Mouse (Mus musculus): Measurements from ENCODE around the gene Olfr870. TPM values are rescaled to one million over a fixed set of nuclear protein-coding genes. Genes with fewer than 3 reads are reported as not detected.
"Not testable (repeated sequence)": the region's sequence is repeated elsewhere in the genome, so short reads cannot be mapped to it uniquely, and the experiment has no call there.

The Olfr870 gene
- polyA plus RNA-seq (2014; fragmentation: Nextera tagmentation; extraction: Ambion mirVana): not detected in 2 replicates

DNA sequence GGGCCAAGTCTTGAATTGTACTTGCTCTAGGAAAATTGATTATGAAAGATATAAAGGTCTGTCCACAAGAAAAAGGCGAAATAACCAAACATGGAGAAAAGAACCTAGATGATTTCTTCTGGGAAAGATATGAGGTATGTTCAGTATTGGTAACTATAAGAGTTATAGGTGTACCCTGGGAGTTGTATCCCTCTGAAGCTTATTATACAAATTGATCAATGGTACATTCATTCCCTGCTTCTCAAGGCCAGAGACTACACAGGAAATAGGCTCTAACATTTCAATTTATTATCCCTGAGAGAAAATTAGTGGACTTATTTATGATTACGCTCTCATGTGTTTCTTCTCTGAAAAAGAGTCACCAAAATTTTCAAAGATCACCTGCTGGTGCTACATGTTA, at the start of gene Olfr870:
Gene Olfr870, minus strand, starts transcription at position 101 of the 400 bp plus-strand sequence.
- H3K36me3 ChIP-seq (ENCODE audit: insufficient read depth): no peaks in the 10 kb centered on the region
- no peaks in the 10 kb centered on the region for H3K4me1 ChIP-seq (ENCODE audit: insufficient read depth)
- H3K4me3 ChIP-seq (ENCODE audit: low read depth, low read length): no peak within 1 kb of the TSS
- no peak within 1 kb of the TSS for H3K27ac ChIP-seq (ENCODE audit: low read depth)
- no peak within 1 kb of the TSS for H3K9ac ChIP-seq
- no peak for TF ChIP-seq CTCF (IDR thresholded peaks at IDR 0.05; ENCODE audit: low read depth)
- ATAC-seq (ENCODE audit: insufficient read depth): no peak
- H3K9me3 ChIP-seq (ENCODE audit: low read depth, low read length): no peaks in the 10 kb centered on the region
- no peaks in the 10 kb centered on the region for H3K27me3 ChIP-seq (ENCODE audit: insufficient read depth, low read length)
- no peak within 1 kb of the TSS for H3K4me2 ChIP-seq
- WGBS: 65% methylated on average over 2 of the region's 2 CpGs
- no peak for DNase-seq

DNA sequence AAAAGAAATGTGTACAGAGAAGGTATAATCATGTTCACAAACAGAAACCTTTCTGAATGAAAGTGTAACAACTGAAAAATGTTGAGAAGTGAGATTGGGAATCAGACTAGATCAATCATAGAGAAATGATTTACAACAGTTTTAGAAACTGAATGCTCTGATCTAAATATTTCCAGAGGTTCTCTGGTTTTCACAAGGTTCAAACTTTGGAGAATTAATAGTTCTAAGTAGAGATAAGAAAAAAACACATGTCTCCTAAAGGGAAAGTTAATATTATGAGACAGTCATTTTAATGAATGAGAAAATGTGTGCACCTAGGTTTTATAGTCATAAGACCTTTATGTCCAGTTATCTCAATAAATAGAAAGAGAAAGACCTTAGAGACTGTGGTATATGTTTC, 38.0 kb upstream of the Olfr870 start, which contains the start of gene Olfr871:
Gene Olfr871, plus strand, starts transcription at position 301 of the 400 bp plus-strand sequence.
- TF ChIP-seq CTCF (IDR thresholded peaks at IDR 0.05; ENCODE audit: low read depth): no peak
- no peak within 1 kb of the TSS for H3K4me3 ChIP-seq (ENCODE audit: low read depth, low read length)
- ATAC-seq (ENCODE audit: insufficient read depth): no peak

DNA sequence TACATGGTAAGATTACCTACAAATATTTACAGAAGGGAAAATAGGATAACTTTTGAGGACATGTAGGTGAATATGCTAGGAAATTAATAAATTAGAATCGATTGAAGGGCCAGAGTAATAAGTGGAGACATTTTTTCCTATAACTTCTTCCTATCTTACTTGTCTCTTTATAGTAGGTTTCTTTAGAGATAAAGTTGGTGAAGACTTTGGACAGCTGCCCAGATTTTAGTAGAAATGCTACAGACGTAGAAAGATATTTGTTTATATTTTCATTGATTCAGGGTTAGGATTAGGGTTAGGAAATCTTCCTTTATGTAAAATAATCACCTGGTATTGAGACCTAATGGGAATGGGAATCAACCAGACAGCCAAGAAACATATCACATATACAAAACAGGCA, 37.6 kb upstream of the Olfr870 start:
- Histone ChIP-seq H3K9me3 (ENCODE audit: low read depth, low read length) (no peaks in the 10 kb centered on the region), H3K36me3 (ENCODE audit: insufficient read depth) (no peaks in the 10 kb centered on the region), H3K4me3 (ENCODE audit: low read depth, low read length) (no peak overlapping the region), H3K27ac (ENCODE audit: low read depth) (no peak overlapping the region), H3K4me2 (no peak overlapping the region), H3K9ac (no peak overlapping the region), H3K27me3 (ENCODE audit: insufficient read depth, low read length) (no peaks in the 10 kb centered on the region), H3K4me1 (ENCODE audit: insufficient read depth) (no peaks in the 10 kb centered on the region)
- no peak for DNase-seq
- WGBS: 50% methylated on average over 2 of the region's 2 CpGs
- TF ChIP-seq CTCF (IDR thresholded peaks at IDR 0.05; ENCODE audit: low read depth): no peak
- ATAC-seq (ENCODE audit: insufficient read depth): no peak

More for the DNA sequence above, 38.0 kb upstream of the Olfr870 start, which contains the start of gene Olfr871:
- H3K36me3 ChIP-seq (ENCODE audit: insufficient read depth): no peaks in the 10 kb centered on the region
- H3K9me3 ChIP-seq (ENCODE audit: low read depth, low read length): no peaks in the 10 kb centered on the region
- H3K27ac ChIP-seq (ENCODE audit: low read depth): no peak within 1 kb of the TSS
- H3K4me2 ChIP-seq: no peak within 1 kb of the TSS
- no peaks in the 10 kb centered on the region for H3K4me1 ChIP-seq (ENCODE audit: insufficient read depth)
- H3K27me3 ChIP-seq (ENCODE audit: insufficient read depth, low read length): no peaks in the 10 kb centered on the region
- DNase-seq: no peak
- H3K9ac ChIP-seq: no peak within 1 kb of the TSS

DNA sequence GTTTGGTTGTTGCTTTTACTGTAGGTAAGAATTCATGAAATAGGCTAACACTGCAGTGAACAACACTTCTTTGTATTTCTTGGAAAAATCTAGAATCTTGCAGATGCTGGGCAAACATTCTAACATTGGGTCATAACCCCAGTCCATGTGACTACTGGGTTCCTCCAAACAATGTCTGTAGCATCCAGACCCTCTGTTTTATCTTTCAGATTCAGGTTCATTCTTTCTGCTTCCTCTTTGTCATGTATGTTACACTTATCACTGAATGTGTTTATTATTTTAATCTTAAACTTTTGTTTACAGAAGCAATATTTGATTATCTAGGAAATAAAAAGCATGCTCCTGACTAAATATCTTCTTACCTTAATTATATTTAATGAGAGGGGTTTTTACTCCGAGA, 37.0 kb upstream of the Olfr870 start:
- Histone ChIP-seq H3K4me3 (ENCODE audit: low read depth, low read length) (no peak overlapping the region), H3K36me3 (ENCODE audit: insufficient read depth) (no peaks in the 10 kb centered on the region), H3K9ac (no peak overlapping the region), H3K4me1 (ENCODE audit: insufficient read depth) (no peaks in the 10 kb centered on the region), H3K4me2 (no peak overlapping the region), H3K9me3 (ENCODE audit: low read depth, low read length) (no peaks in the 10 kb centered on the region), H3K27me3 (ENCODE audit: insufficient read depth, low read length) (no peaks in the 10 kb centered on the region), H3K27ac (ENCODE audit: low read depth) (no peak overlapping the region)
- WGBS: 44% methylated on average over 1 of the region's 1 CpGs
- TF ChIP-seq CTCF (IDR thresholded peaks at IDR 0.05; ENCODE audit: low read depth): no peak
- no peak for DNase-seq
- no peak for ATAC-seq (ENCODE audit: insufficient read depth)

DNA sequence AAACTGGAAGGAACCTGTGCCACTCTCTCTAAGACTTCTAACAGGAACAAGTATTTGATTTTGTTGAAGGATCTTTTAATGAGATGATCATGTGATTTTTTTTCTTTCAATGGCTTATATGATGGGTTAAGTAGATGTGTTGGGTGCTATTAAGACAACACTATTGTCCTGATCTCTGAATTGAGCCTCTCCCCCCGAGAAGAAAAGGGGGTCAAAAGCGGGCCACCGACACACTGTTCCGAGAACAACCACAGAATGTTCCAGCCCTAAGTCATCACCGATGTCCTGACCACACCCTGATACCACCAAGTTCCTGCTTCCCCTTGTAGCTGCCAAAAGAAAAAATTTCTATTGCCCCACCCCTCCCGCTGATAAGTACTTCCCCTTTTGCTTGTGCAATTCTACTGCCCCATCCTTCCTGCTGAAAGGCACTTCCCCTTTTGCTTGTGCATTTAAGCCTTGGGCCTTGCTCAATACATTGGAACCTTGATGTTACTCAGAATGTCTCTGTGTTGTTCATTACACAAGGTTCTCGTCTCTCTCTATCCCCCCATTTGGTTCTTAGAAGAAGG, 29.6 kb upstream of the Olfr870 start:
- not testable (repeated sequence) for H3K4me1 ChIP-seq (ENCODE audit: insufficient read depth)

DNA sequence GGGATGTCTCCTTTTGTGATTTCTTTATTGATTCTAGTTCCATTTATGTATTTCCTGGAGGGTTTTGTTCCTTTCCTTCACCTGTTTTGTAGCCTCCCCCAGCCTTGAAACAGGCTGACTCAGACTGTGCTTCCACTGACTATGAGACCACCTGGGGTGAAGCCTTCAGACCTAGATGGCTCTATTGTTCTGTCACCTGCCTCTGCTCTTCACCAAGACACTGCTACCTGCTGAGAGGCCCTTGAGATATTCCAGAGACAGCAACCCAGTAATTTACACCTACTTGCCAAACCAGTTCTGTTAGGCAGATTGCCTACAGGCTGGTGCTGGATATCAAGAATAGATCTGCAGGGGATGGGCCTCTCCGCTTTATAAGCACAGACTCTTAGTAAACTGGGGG, 28.3 kb upstream of the Olfr870 start:
- Histone ChIP-seq H3K36me3 (ENCODE audit: insufficient read depth) (no peaks in the 10 kb centered on the region), H3K9ac (no peak overlapping the region), H3K27me3 (ENCODE audit: insufficient read depth, low read length) (no peaks in the 10 kb centered on the region), H3K27ac (ENCODE audit: low read depth) (no peak overlapping the region), H3K9me3 (ENCODE audit: low read depth, low read length) (no peaks in the 10 kb centered on the region), H3K4me3 (ENCODE audit: low read depth, low read length) (no peak overlapping the region), H3K4me1 (ENCODE audit: insufficient read depth) (no peaks in the 10 kb centered on the region), H3K4me2 (no peak overlapping the region)
- DNase-seq: no peak
- no peak for ATAC-seq (ENCODE audit: insufficient read depth)
- 63% methylated on average over 1 of the region's 1 CpGs for WGBS
- no peak for TF ChIP-seq CTCF (IDR thresholded peaks at IDR 0.05; ENCODE audit: low read depth)

More for the DNA sequence above, 29.6 kb upstream of the Olfr870 start:
- not testable (repeated sequence) for H3K9ac ChIP-seq; H3K4me2 ChIP-seq; H3K27ac ChIP-seq (ENCODE audit: low read depth); H3K27me3 ChIP-seq (ENCODE audit: insufficient read depth, low read length); H3K36me3 ChIP-seq (ENCODE audit: insufficient read depth); DNase-seq; ATAC-seq (ENCODE audit: insufficient read depth); H3K9me3 ChIP-seq (ENCODE audit: low read depth, low read length); H3K4me3 ChIP-seq (ENCODE audit: low read depth, low read length)
- WGBS: 90% methylated on average over 7 of the region's 7 CpGs

DNA sequence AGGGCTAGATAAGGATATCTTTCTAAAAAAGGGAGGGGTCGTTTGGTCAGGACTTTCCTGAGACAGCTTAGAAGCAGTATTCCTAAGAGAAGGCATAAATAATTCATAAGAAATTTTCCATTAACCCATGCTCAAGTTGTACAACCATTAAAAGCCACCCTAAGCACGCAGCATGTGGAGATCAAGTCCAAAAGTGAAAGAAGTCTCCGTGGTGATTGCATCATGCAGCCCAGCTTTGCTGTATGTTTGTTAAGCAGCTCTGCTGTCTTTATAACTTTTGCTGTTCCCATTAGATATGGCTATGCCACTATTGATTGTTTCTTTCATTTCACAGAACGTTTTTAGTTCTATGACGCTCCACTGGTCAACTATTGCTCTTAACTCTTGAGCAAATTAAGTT, 5.6 kb upstream of the Olfr870 start:
- no peak overlapping the region for H3K9ac ChIP-seq
- no peaks in the 10 kb centered on the region for H3K4me1 ChIP-seq (ENCODE audit: insufficient read depth)
- no peak overlapping the region for H3K4me3 ChIP-seq (ENCODE audit: low read depth, low read length)
- no peaks in the 10 kb centered on the region for H3K27me3 ChIP-seq (ENCODE audit: insufficient read depth, low read length)
- TF ChIP-seq CTCF (IDR thresholded peaks at IDR 0.05; ENCODE audit: low read depth): no peak
- ATAC-seq (ENCODE audit: insufficient read depth) (no peak), DNase-seq (no peak)
- no peaks in the 10 kb centered on the region for H3K36me3 ChIP-seq (ENCODE audit: insufficient read depth)
- 58% methylated on average over 5 of the region's 5 CpGs for WGBS
- no peak overlapping the region for H3K27ac ChIP-seq (ENCODE audit: low read depth)
- H3K4me2 ChIP-seq: no peak overlapping the region
- no peaks in the 10 kb centered on the region for H3K9me3 ChIP-seq (ENCODE audit: low read depth, low read length)

All from lung, embryonic 14.5 days (tissue).